Mouse (Mus musculus) C2C12 (cell line): Measurements from ENCODE around the gene Lef1. TPM values are rescaled to one million over a fixed set of nuclear protein-coding genes. Genes with fewer than 3 reads are reported as not detected.

Source experiments
- H3K27me3 ChIP-seq: one replicate; pipeline ENCODE4 v1.6.1; 2011; ENCODE audit not compliant: control insufficient read depth, insufficient read depth, insufficient read length
- H3K36me3 ChIP-seq: one replicate; pipeline ENCODE4 v1.6.1; 2011; ENCODE audit not compliant: control insufficient read depth, insufficient read depth
- H3K4me3 ChIP-seq: one replicate; pipeline ENCODE4 v1.5.1; 2011; ENCODE audit warnings: mild to moderate bottlenecking, control low read depth; ENCODE audit not compliant: poor library complexity, insufficient read depth, severe bottlenecking
- H3K79me2 ChIP-seq: one replicate; pipeline ENCODE4 v1.6.1; 2011; ENCODE audit not compliant: control insufficient read depth, insufficient read depth
- H3K79me3 ChIP-seq: one replicate; pipeline ENCODE4 v1.6.1; 2011; ENCODE audit warnings: low read depth, control low read depth
- H3ac ChIP-seq: one replicate; pipeline ENCODE3; 2011; ENCODE audit warnings: low read depth; ENCODE audit not compliant: control insufficient read depth, insufficient read length
- CEBPB ChIP-seq: IDR thresholded peaks from one replicate; pipeline ENCODE4 v1.6.1; 2011; ENCODE audit warnings: low read depth, mild to moderate bottlenecking, control low read depth, moderate library complexity
- CTCF ChIP-seq: IDR thresholded peaks from one replicate; pipeline ENCODE4 v1.5.1; 2011; ENCODE audit not compliant: control insufficient read depth, insufficient read depth, insufficient read length
- FOSL1 ChIP-seq: IDR thresholded peaks from one replicate; pipeline ENCODE4 v1.8.0; 2011; ENCODE audit warnings: mild to moderate bottlenecking, low read length; ENCODE audit not compliant: poor library complexity, insufficient read depth, severe bottlenecking
- MAX ChIP-seq: IDR thresholded peaks from one replicate; pipeline ENCODE4 v1.6.1; 2011; ENCODE audit warnings: mild to moderate bottlenecking, control low read depth
- MYOD1 ChIP-seq: IDR thresholded peaks from one replicate; pipeline ENCODE4 v1.6.1; 2011; ENCODE audit warnings: low read depth; ENCODE audit not compliant: control insufficient read depth, insufficient read length
- MYOG ChIP-seq: IDR thresholded peaks from one replicate; pipeline ENCODE4 v1.6.1; 2011; ENCODE audit not compliant: control insufficient read depth, insufficient read length; ENCODE audit errors: extremely low read depth
- USF1 ChIP-seq: IDR thresholded peaks from one replicate; pipeline ENCODE4 v1.6.1; 2011; ENCODE audit warnings: low read depth, mild to moderate bottlenecking, control low read depth, moderate library complexity
- polyA plus RNA-seq: library from polyadenylated mRNA; unstranded; fragments of >200 nt; fragmentation: generic; extraction: Trizol; gene quantifications from one replicate; pipeline ENCODE4 v1.2.1, GENCODE M21; 2012; ENCODE audit warnings: missing spikeins

The Lef1 gene
- polyA plus RNA-seq, 1 experiment, result 4.6 TPM

DNA sequence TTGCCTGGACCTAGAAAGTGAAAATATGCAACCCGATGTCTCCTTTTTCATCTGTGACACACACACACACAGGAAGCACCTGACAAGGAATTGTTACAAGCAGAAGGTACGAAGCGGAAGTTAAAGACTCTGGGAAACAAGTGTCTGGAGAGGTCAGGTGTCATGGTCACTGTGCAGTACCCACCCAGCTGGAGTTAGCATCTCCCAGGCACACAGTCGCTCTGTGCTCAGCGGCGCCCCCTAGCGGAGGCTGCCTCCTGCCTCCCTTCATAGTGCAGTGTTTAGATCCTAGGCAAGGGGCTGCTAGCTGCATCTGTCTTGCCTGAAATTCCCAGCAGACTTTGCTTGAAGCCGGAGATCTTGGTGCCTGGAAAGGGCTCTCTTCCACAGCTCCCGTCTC, 104.6 kb downstream of the Lef1 start:
- no peak overlapping the region for H3ac ChIP-seq
- no peaks in the 10 kb centered on the region for H3K79me3 ChIP-seq
- H3K36me3 ChIP-seq, result no peaks in the 10 kb centered on the region
- no peak overlapping the region for H3K4me3 ChIP-seq
- H3K27me3 ChIP-seq, result no peaks in the 10 kb centered on the region
- TF ChIP-seq USF1 (no peak), CTCF (peak; percentile 81), CEBPB (no peak), MYOG (no peak), MYOD1 (no peak)
- no peaks in the 10 kb centered on the region for H3K79me2 ChIP-seq

GRCm38 (mm10) chr3:131218636-131219390, 108.5 kb downstream of the Lef1 start:
- H3K27me3 ChIP-seq, result no peaks in the 10 kb centered on the region

DNA sequence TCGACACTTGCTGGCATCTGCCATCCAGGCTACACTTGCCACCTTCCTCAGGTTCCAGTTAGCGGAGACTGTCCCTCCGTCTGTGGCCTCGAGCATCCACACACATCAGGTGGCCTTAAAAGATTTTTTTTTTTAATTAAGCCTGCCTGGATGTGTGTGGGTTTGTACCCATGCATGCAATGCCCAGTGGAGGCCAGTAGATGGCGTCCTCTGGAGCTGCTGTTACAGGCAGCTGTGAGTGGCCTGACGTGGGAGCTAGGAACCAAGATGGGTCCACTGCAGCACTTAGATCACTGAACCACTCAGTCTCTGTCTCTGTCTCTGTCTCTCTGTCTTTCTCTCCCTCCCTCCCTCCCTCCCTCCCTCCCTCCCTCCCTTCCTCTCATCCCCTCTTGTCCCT, 117.8 kb downstream of the Lef1 start:
- no peaks in the 10 kb centered on the region for H3K79me3 ChIP-seq
- H3K27me3 ChIP-seq, result no peaks in the 10 kb centered on the region
- H3K36me3 ChIP-seq, result no peaks in the 10 kb centered on the region
- H3K79me2 ChIP-seq, result no peaks in the 10 kb centered on the region
- H3ac ChIP-seq, result no peak overlapping the region
- no peak overlapping the region for H3K4me3 ChIP-seq
- no peak for TF ChIP-seq USF1
- no peak for TF ChIP-seq MAX
- no peak for TF ChIP-seq MYOG
- TF ChIP-seq FOSL1, result no peak
- no peak for TF ChIP-seq CEBPB
- TF ChIP-seq CTCF, result no peak
- no peak for TF ChIP-seq MYOD1

More at GRCm38 (mm10) chr3:131218636-131219390, 108.5 kb downstream of the Lef1 start:
- no peak overlapping the region for H3ac ChIP-seq
- TF ChIP-seq FOSL1, result no peak
- TF ChIP-seq CTCF, result no peak
- TF ChIP-seq MYOG, result no peak
- no peak for TF ChIP-seq MAX
- no peak for TF ChIP-seq CEBPB
- TF ChIP-seq MYOD1, result no peak
- no peaks in the 10 kb centered on the region for H3K36me3 ChIP-seq
- no peaks in the 10 kb centered on the region for H3K79me2 ChIP-seq
- no peak overlapping the region for H3K4me3 ChIP-seq
- no peaks in the 10 kb centered on the region for H3K79me3 ChIP-seq

DNA sequence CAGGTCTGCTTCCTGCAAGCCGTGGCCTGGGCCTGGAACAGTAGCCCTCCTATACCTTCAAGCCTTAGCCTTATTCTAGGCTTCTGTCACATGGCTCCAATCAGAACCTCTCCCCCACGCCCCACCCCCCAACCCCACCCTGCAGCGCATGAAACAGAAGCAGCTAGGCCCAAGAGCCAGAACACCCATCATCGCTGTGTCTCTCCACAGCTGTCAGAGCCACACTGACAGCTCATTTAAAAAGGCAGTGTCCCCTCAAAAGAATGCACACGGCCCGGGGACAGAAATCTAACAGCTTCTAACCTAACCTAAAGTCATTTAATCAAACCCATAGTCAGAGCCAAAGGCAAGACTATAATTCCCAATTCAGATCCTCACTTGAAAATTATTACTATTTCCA, 126.8 kb downstream of the Lef1 start:
- H3K27me3 ChIP-seq, result no peaks in the 10 kb centered on the region
- H3K4me3 ChIP-seq, result no peak overlapping the region
- H3ac ChIP-seq, result no peak overlapping the region
- H3K36me3 ChIP-seq, result peaks cover 13% of the 10 kb centered on the region
- no peaks in the 10 kb centered on the region for H3K79me2 ChIP-seq
- no peak for TF ChIP-seq CTCF
- no peak for TF ChIP-seq MYOD1
- no peak for TF ChIP-seq USF1
- TF ChIP-seq MAX, result no peak
- no peak for TF ChIP-seq MYOG
- TF ChIP-seq FOSL1, result no peak
- no peak for TF ChIP-seq CEBPB
- no peaks in the 10 kb centered on the region for H3K79me3 ChIP-seq

DNA sequence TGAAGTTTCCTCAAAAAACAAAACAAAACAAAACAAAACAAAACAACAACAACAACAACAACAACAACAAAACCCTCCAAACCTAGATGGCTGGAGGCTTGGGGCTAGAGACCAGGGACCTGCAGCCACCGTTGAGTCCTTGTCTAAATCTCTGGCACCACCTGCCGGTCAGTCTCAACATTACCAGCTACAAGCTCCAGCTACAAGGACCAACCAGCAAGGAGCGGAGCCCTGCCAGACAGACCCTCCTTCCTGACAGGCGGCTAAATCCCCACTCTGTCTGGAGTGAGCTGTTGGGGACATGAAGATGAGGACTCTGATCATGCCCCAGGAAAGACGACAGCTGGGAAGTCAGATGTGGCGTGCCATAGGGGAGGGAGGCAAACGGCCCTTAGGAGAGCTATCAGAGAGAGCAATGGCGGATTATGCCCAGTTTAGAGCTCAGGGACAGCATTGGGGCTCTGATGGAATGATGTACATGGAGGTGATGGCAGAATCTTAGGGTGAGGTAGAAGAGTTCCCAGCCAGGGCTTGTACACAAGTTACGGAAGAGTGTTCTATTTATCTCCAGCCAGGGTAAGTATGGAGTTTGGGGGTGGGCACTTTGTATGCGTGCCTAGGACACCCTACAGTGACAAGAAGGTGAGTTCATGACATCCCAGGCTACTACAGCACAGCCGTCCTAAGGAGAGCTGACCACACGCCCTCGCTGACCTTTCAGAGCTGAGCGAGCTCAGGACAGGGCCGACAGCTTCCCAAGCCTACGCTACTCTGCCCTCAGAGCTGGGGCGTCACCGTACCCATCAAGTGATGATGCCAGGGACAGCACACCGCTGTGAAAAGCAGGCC, 127.7 kb downstream of the Lef1 start:
- H3K36me3 ChIP-seq, result peaks cover 13% of the 10 kb centered on the region
- H3K79me3 ChIP-seq, result no peaks in the 10 kb centered on the region
- H3K27me3 ChIP-seq, result no peaks in the 10 kb centered on the region
- no peak overlapping the region for H3K4me3 ChIP-seq
- TF ChIP-seq MYOG (no peak), CTCF (peak; percentile 83)
- H3ac ChIP-seq, result no peak overlapping the region
- H3K79me2 ChIP-seq, result no peaks in the 10 kb centered on the region
